Mouse (Mus musculus) erythroblast, embryonic 14.5 days (primary cell): Measurements from ENCODE around the gene Rpl21. TPM values are rescaled to one million over a fixed set of nuclear protein-coding genes. Genes with fewer than 3 reads are reported as not detected.

Experiments
- H3K27me3 ChIP-seq: 2 replicates; pipeline ENCODE4 v1.6.1; 2012; ENCODE audit warnings: inconsistent platforms; ENCODE audit not compliant: control insufficient read depth
- H3K36me3 ChIP-seq: 2 replicates; pipeline ENCODE4 v1.6.1; 2012; ENCODE audit warnings: mild to moderate bottlenecking, inconsistent platforms; ENCODE audit not compliant: control insufficient read depth
- H3K4me1 ChIP-seq: 2 replicates; pipeline ENCODE4 v1.6.1; 2012; ENCODE audit warnings: inconsistent platforms; ENCODE audit not compliant: control insufficient read depth
- H3K4me3 ChIP-seq: replicated peaks from 2 replicates; pipeline ENCODE3; 2012; ENCODE audit warnings: moderate library complexity, mild to moderate bottlenecking, inconsistent platforms
- H3K9me3 ChIP-seq: 2 replicates; pipeline ENCODE4 v1.6.1; 2012; ENCODE audit warnings: low read length, inconsistent platforms, mixed read lengths; ENCODE audit not compliant: control insufficient read depth
- GATA1 ChIP-seq: IDR thresholded peaks from 2 replicates; pipeline ENCODE4 v1.6.1; 2012; ENCODE audit warnings: low read length, inconsistent platforms, mixed read lengths
- TAL1 ChIP-seq: IDR thresholded peaks from 3 replicates; pipeline ENCODE4 v1.6.1; 2012; ENCODE audit warnings: low read length, inconsistent platforms, mixed read lengths
- polyA plus RNA-seq: library from polyadenylated mRNA; stranded (reverse); fragments of >175 nt; gene quantifications from 2 replicates; pipeline ENCODE4 v1.2.3, GENCODE M21; 2012

Gene Rpl21
- polyA plus RNA-seq, 1 experiment: 11.5 TPM

DNA sequence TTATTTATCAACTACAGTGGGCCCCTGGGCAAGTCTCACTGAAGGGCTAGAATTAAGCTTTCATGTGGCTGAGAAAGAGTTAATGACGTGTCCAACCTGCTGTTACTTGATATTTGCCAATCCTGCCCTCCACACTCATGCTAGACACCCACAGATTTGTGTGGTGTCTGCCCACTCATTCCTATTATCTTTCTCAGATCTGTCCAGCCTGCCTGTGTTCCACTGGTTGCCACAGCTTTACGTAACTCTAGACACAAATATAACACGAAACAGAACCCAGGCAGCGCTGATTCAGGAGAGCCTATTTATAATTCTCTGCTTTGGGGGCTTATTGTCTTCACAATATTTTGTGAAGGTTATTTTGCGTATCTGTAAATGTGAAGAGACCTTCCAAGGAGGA is 8.6 kb downstream of the Rpl21 start:
- Histone ChIP-seq H3K36me3 (peaks cover 30% of the 10 kb centered on the region), H3K9me3 (no peaks in the 10 kb centered on the region; the same call in 1 of the 2 replicates), H3K27me3 (peaks cover 34% of the 10 kb centered on the region), H3K4me1 (peaks cover 16% of the 10 kb centered on the region), H3K4me3 (no peak overlapping the region)
- TF ChIP-seq TAL1 (no peak), GATA1 (no peak)

DNA sequence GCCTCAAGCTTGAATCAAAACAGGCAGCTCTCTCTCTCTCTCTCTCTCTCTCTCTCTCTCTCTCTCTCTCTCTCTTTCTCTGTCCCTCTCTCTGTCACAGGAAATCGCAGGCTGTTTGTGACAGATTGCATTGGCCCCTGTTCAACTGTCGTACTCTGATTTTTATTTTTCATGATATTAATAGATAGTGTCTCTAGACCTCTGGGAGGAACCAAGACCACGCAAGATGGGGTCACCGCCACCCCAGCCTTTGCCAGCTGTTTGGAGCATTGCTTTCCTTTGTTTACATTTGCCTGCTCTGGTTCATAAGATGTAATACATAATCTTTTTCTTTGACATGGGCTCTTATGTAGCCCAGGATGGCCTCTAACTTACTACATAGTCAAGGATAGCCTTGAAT is 9.3 kb downstream of the Rpl21 start:
- Histone ChIP-seq H3K27me3 (peaks cover 41% of the 10 kb centered on the region), H3K4me3 (no peak overlapping the region), H3K4me1 (peaks cover 14% of the 10 kb centered on the region), H3K36me3 (peaks cover 23% of the 10 kb centered on the region), H3K9me3 (no peaks in the 10 kb centered on the region; the same call in 1 of the 2 replicates)
- no peak for TF ChIP-seq GATA1
- no peak for TF ChIP-seq TAL1

DNA sequence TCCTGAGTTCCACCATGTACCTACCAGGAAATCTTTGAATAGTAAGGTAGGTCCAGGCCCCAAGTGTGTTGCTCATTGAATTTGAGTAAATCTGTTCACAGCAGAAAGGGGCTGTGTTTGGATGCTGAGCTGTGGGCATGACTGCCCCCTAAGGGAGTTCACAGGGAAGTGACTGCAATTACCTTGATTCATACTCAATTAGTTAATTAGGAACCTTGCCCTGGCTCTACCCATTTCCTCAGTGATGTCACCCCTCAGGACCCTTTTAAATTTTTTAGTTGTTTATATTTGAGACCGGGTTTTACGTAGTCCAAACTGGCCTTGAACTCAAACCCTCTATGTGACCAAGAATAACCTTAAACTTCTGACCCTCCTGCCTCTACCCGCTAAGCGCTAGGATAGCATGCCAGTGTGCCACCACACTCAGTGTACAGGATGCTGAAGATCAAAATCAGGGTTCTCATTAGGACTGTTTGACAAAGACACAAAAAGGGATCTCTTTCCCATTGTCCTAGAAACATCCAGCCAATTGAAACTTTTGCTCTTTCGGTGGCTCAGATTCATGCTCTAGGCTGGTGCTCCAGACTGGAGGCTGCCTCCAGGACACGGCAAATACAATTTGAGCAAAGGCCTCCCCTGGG is 11.7 kb downstream of the Rpl21 start:
- Histone ChIP-seq H3K4me1 (peaks cover 14% of the 10 kb centered on the region), H3K36me3 (peaks cover 3% of the 10 kb centered on the region), H3K27me3 (peaks cover 44% of the 10 kb centered on the region), H3K4me3 (peak overlapping the region; percentile 54), H3K9me3 (no peaks in the 10 kb centered on the region; the same call in 1 of the 2 replicates)
- no peak for TF ChIP-seq GATA1

DNA sequence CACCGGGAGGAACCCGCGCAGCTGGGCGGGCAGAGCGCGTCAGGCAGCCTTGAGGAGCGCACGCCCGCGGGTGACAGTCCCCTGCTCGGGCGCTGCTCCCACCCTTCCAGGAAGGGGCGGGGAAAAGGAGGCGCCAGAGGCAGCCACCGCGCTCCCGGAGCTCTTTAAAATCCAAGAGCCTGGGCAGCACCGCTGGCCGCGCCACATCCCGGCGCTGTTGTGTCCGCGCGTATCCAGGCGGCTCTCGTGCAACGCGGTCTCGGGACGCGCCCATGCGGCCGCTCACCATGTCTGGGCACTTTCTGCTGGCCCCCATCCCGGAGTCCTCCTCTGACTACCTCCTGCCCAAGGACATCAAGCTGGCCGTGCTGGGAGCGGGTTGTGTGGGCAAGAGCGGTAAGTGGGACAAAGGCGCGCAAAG is 12.3 kb downstream of the Rpl21 start, which contains the start of gene Rasl11a:
TSS of gene Rasl11a (plus strand) at position 127 of the 421 bp plus-strand sequence.
- Histone ChIP-seq H3K36me3 (no peaks in the 10 kb centered on the region), H3K27me3 (peaks cover 44% of the 10 kb centered on the region), H3K9me3 (no peaks in the 10 kb centered on the region; the same call in 1 of the 2 replicates), H3K4me1 (peaks cover 14% of the 10 kb centered on the region), H3K4me3 (peak within 1 kb of the TSS; percentile 54)
- no peak for TF ChIP-seq TAL1
- TF ChIP-seq GATA1: no peak

DNA sequence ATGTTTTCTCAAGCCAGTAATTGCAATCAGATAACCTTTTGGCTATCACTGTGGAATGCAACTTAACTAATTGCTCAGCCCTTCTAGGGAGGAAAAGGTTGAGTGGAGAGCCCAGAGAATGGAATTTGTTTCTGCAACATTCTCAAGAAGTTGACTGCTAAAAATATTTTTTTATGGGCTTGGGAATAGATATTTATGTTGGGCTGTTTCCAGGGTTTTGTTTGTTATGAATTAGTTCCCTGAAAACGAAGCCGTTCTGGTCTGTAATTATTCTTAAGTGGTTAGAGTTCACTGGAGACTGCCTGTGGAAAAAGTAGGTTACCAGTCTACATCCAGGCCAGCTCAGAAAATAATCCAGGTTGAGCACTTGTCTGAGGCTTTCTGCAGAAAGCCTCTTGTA is 13.8 kb downstream of the Rpl21 start:
- TF ChIP-seq GATA1 (no peak; the same call in 1 of the 2 replicates), TAL1 (no peak)
- peaks cover 14% of the 10 kb centered on the region for H3K4me1 ChIP-seq
- H3K9me3 ChIP-seq: no peaks in the 10 kb centered on the region; the same call in 1 of the 2 replicates
- no peak overlapping the region for H3K4me3 ChIP-seq
- H3K36me3 ChIP-seq: no peaks in the 10 kb centered on the region
- peaks cover 44% of the 10 kb centered on the region for H3K27me3 ChIP-seq

DNA sequence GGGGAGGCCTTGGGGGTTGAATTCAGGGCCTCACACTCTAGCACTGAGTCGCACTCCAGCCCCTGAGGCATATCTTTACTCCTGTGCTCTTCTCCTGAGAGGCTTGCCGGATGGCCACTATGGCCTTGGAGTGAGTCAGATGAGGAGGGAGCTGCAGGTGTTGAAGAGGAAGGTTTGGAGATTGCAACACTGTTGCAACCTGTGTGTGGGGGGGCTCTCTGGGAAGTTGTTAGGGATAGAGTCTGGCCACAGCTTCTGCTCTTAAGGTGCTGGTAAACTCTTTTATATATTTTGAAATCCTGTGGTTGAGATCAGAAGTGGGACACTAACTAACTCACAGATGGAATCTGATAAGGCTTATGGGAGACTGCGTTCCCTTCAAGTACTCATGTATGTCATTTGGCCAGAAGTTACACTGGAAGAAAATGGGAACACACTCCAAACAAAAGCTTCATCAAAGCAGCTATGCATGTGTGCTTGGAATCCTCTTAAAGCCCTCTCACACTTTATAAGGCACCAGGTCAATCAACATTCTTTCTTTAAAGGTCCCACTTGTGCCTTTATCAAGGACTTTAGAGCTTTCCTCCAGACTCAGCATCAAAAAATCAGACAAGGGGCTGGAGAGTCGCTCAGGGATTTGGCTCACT is 16.4 kb downstream of the Rpl21 start:
- peaks cover 32% of the 10 kb centered on the region for H3K27me3 ChIP-seq
- peaks cover 14% of the 10 kb centered on the region for H3K4me1 ChIP-seq
- TF ChIP-seq GATA1 (no peak), TAL1 (no peak)
- H3K4me3 ChIP-seq: no peak overlapping the region
- no peaks in the 10 kb centered on the region; the same call in 1 of the 2 replicates for H3K9me3 ChIP-seq
- no peaks in the 10 kb centered on the region for H3K36me3 ChIP-seq

DNA sequence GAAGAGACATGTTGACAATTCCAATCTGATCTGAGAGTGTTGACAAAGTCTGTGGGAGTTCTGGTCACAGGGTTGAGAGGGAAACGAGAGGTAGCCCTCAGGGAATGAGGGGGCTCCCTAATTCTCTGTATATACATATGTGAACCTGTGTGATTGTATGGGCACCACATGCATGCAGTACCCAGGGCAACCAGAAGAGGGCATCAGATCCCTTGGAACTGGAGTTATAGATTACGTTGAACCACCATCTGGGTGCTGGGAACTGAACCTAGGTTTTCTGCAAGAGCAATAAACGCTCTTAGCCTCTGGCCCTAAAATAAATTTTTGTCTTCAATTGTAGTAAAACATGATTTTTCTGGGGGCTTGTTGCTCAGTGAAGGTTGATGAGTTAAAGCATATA is 23.4 kb downstream of the Rpl21 start:
- Histone ChIP-seq H3K9me3 (peaks cover 8% of the 10 kb centered on the region), H3K27me3 (no peaks in the 10 kb centered on the region; the same call in 1 of the 2 replicates), H3K36me3 (no peaks in the 10 kb centered on the region), H3K4me3 (no peak overlapping the region), H3K4me1 (peaks cover 8% of the 10 kb centered on the region)
- TF ChIP-seq TAL1: no peak

DNA sequence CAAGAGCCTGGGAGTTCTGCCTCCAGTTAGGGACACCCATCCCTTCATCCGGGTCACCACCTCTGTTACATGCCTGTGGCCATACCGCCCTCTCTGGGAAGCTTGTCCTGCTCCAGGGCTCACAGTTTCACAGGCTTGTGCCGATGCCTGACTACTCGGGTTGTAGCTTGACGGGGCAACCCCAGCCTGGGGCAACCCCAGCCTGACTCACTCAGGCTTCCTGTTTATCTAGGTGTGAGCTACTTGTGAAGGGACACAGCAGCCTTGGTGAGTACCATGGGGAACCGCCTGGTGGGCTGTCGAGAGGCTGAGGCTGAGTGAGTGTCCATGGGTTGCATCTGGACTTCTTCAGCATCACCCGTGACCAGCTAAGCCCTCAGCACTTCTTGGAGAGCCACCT is 24.9 kb downstream of the Rpl21 start:
- peaks cover 10% of the 10 kb centered on the region for H3K4me1 ChIP-seq
- H3K9me3 ChIP-seq: peaks cover 8% of the 10 kb centered on the region
- no peaks in the 10 kb centered on the region; the same call in 1 of the 2 replicates for H3K27me3 ChIP-seq
- H3K4me3 ChIP-seq: no peak overlapping the region
- no peaks in the 10 kb centered on the region for H3K36me3 ChIP-seq
- no peak for TF ChIP-seq TAL1
- no peak for TF ChIP-seq GATA1

DNA sequence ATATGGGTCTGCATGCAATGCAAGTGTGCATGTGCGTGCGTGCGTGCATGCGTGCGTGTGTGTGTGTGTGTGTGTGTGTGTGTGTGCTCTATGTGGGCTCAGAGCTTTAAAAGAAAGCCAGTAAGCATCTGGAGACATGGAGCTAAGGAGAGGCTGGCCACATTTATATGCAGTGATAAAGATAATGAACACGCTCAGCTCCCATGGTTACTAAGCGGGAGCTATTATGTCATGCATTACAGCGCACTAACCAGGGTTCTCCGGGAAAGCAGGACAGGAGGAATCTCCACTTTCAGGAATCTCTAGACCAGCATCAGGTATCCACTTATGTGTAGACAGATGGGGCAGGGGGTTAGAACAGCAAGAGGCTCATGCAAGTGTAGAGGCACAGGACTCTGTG is 26.1 kb downstream of the Rpl21 start:
- Histone ChIP-seq H3K36me3 (no peaks in the 10 kb centered on the region), H3K4me1 (peaks cover 10% of the 10 kb centered on the region), H3K27me3 (no peaks in the 10 kb centered on the region; the same call in none of the 2 replicates), H3K4me3 (no peak overlapping the region), H3K9me3 (peaks cover 8% of the 10 kb centered on the region)
- TF ChIP-seq TAL1: no peak
- no peak for TF ChIP-seq GATA1
